Mouse (Mus musculus) heart, postnatal 0 days (tissue): ENCODE measurements around the gene Pth1r. TPM values are rescaled to one million over a fixed set of nuclear protein-coding genes. Genes with fewer than 3 reads are reported as not detected.
A peak's percentile ranks its signal among the peaks of the same experiment; 100 is the strongest.

ENCODE experiments used
- ATAC-seq: fragments of 200-750 bp; cut with Nextera tagmentation; 2 replicates; pipeline ENCODE4 v1.8.0; 2017; ENCODE audit warnings: low read depth, moderate number of reproducible peaks, moderate library complexity; ENCODE audit not compliant: insufficient read depth
- DNase-seq: peaks from one replicate; pipeline ENCODE4 v3.0.0-alpha.2; 2016; ENCODE audit warnings: low spot score
- H3K27ac ChIP-seq: fragments of 300-500 bp; sonication (generic); 2 replicates; pipeline ENCODE4 v1.5.1; 2014; ENCODE audit warnings: low read depth, mild to moderate bottlenecking
- H3K27me3 ChIP-seq: fragments of 300-500 bp; sonication (generic); 2 replicates; pipeline ENCODE4 v1.6.1; 2014; ENCODE audit warnings: low read length, mixed read lengths; ENCODE audit not compliant: control insufficient read depth, insufficient read depth
- H3K36me3 ChIP-seq: fragments of 300-500 bp; sonication (generic); replicated peaks from 2 replicates; pipeline ENCODE4 v1.6.1; 2014; ENCODE audit warnings: low read length, mixed read lengths; ENCODE audit not compliant: control insufficient read depth, insufficient read depth
- H3K4me1 ChIP-seq: fragments of 300-500 bp; sonication (generic); 2 replicates; pipeline ENCODE4 v1.6.1; 2014; ENCODE audit warnings: antibody characterized with exemption; ENCODE audit not compliant: control insufficient read depth, insufficient read depth
- H3K4me2 ChIP-seq: fragments of 300-500 bp; sonication (generic); 2 replicates; pipeline ENCODE4 v1.6.1; 2014; ENCODE audit warnings: low read depth, mild to moderate bottlenecking, low read length, moderate library complexity
- H3K4me3 ChIP-seq: fragments of 300-500 bp; sonication (generic); 2 replicates; pipeline ENCODE4 v1.5.1; 2014; ENCODE audit warnings: low read depth, low read length
- H3K9ac ChIP-seq: fragments of 300-500 bp; sonication (generic); replicated peaks from 2 replicates; pipeline ENCODE4 v1.6.1; 2014; ENCODE audit warnings: low read depth, low read length, mixed read lengths
- H3K9me3 ChIP-seq: fragments of 300-500 bp; sonication (generic); replicated peaks from 2 replicates; pipeline ENCODE4 v1.6.1; 2016; ENCODE audit warnings: low read length; ENCODE audit not compliant: control insufficient read depth
- CTCF ChIP-seq: IDR thresholded peaks from 2 replicates; pipeline ENCODE4 v1.5.1; 2016; ENCODE audit warnings: antibody characterized with exemption, control low read depth, low read depth
- EP300 ChIP-seq: IDR thresholded peaks from 2 replicates; pipeline ENCODE4 v1.6.1; 2016; ENCODE audit warnings: antibody characterized with exemption, low read depth
- WGBS: fragments of 180-500 bp; shearing (Covaris S2); extraction: QIAGEN DNeasy Blood & Tissue Kit; methylation state at CpG from one replicate; pipeline ENCODE4 v1.1.7; 2014; 5-methylcytosine and 5-hydroxymethylcytosine counted together
- polyA plus RNA-seq: library from polyadenylated mRNA; unstranded; fragments of >200 nt; fragmentation: Nextera tagmentation; extraction: Ambion mirVana; gene quantifications from 2 replicates; pipeline ENCODE4 v1.2.1, GENCODE M21; 2015
- total RNA-seq: library from RNA; depleted of rRNA; stranded (reverse); fragments of >200 nt; gene quantifications from 2 replicates; pipeline ENCODE4 v1.2.3, GENCODE M21; 2014; ENCODE audit warnings: low replicate concordance

Pth1r gene
- total and polyA plus RNA-seq, 2 experiments from 2014 or later = 12.0 to 41.8 TPM

- peaks cover 9% of the 10 kb centered on the region; the same call in 1 of the 2 replicates for H3K36me3 ChIP-seq
- 88% methylated on average over 5 of the region's 5 CpGs for WGBS
- H3K4me3 ChIP-seq = no peak overlapping the region
- no peaks in the 10 kb centered on the region for H3K9me3 ChIP-seq
- H3K4me1 ChIP-seq = peaks cover 16% of the 10 kb centered on the region
- no peaks in the 10 kb centered on the region for H3K27me3 ChIP-seq
- no peak overlapping the region for H3K9ac ChIP-seq
- no peak overlapping the region for H3K4me2 ChIP-seq
- ATAC-seq (no peak), DNase-seq (no peak)
- no peak for TF ChIP-seq CTCF
- no peak for TF ChIP-seq EP300
- H3K27ac ChIP-seq = no peak overlapping the region
These were observed 40.2 kb downstream of the Pth1r start for GRCm38 (mm10) chr9:110706784-110707183.

DNA sequence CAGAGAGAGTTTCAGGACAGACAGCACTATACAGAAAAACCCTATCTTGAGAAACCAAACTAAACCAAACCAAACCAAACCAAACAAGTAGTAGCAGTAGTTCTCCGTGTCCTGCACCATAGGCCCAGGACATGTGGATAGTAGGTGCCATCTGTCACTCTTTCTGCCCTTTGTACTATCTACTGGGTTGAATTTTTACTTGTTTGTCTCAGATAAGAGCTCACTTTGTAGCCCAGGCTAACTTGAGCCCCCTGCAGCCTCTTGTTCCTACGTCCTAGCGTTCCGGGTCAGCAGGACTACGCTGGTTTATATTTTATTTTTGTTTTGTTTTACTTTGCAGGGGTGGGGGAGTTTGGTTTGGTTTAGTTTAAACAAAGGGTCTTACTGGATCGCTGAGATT lies 43.0 kb downstream of the Pth1r start:
- Histone ChIP-seq H3K27ac (no peak overlapping the region), H3K27me3 (no peaks in the 10 kb centered on the region), H3K9ac (no peak overlapping the region), H3K36me3 (peaks cover 8% of the 10 kb centered on the region; the same call in 1 of the 2 replicates), H3K9me3 (no peaks in the 10 kb centered on the region), H3K4me1 (peaks cover 16% of the 10 kb centered on the region), H3K4me2 (no peak overlapping the region), H3K4me3 (no peak overlapping the region)
- WGBS = 90% methylated on average over 6 of the region's 6 CpGs
- DNase-seq (no peak), ATAC-seq (no peak)
- no peak for TF ChIP-seq EP300
- TF ChIP-seq CTCF = no peak

- ATAC-seq = peak; percentile 39; the same call in 1 of the 2 replicates
- H3K36me3 ChIP-seq = peaks cover 4% of the 10 kb centered on the region; the same call in 1 of the 2 replicates
- no peak overlapping the region for H3K4me3 ChIP-seq
- no peak overlapping the region for H3K4me2 ChIP-seq
- TF ChIP-seq EP300 = no peak
- no peak for TF ChIP-seq CTCF
- no peaks in the 10 kb centered on the region for H3K9me3 ChIP-seq
- peak overlapping the region; percentile 73 for H3K27ac ChIP-seq
- H3K4me1 ChIP-seq = peaks cover 16% of the 10 kb centered on the region
- no peak overlapping the region for H3K9ac ChIP-seq
- no peak for DNase-seq
- 22% methylated on average over 1 of the region's 1 CpGs for WGBS
- no peaks in the 10 kb centered on the region for H3K27me3 ChIP-seq
These were observed 44.1 kb downstream of the Pth1r start for GRCm38 (mm10) chr9:110702848-110703247.

DNA sequence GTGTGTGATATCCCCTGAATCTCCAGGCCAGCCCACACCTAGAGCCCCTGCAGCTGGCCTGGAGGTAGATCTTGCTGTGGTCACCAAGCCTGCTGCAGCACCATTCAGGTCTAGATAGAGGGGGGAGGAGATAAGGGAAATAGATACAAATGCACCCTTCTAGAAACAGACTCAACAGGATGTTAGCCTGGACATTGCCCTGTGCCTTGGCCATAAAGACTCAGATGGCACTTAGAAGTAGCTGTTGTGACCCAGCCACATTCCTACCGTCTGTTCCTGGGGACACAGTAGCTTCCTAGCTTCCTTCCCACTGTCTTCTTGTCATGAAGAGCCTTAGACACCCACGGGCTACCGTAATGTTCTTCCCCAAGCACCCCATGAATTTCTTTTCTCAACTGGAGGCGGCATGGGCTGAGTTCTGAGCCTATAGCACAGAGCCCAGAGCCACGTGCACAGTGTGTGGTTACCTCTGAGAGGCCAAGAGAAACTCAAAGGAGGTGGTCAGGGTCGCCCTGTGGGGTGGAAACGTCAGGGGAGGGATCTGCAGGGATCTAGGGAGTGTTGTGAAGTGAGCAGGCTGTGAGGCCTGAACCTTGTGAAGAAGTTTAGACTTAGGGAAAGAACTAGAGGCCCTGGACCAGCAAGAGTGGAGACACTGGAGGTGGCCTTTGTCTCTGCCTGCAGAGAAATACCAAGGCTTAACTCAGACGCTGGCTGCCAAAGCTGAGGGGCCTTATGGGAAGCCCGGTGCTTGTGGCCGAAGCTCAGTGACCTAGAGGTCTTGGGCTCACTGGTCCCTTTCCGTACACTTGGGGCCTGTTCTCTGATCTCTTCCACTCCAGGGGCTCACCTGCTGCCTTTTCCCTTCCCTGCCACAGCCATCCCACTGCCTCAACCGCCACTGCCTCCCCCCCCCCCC lies 45.6 kb downstream of the Pth1r start:
- Histone ChIP-seq H3K9me3 (no peaks in the 10 kb centered on the region), H3K9ac (no peak overlapping the region), H3K4me3 (no peak overlapping the region), H3K27ac (no peak overlapping the region), H3K4me1 (peaks cover 20% of the 10 kb centered on the region), H3K27me3 (no peaks in the 10 kb centered on the region), H3K4me2 (no peak overlapping the region), H3K36me3 (peaks cover 10% of the 10 kb centered on the region)
- WGBS = 79% methylated on average over 12 of the region's 12 CpGs
- no peak for ATAC-seq
- TF ChIP-seq CTCF = no peak
- TF ChIP-seq EP300 = no peak
- no peak for DNase-seq

- H3K9ac ChIP-seq = no peak overlapping the region
- no peak overlapping the region for H3K27ac ChIP-seq
- H3K4me2 ChIP-seq = no peak overlapping the region
- DNase-seq = no peak
- peaks cover 18% of the 10 kb centered on the region for H3K36me3 ChIP-seq
- WGBS = 96% methylated on average over 3 of the region's 3 CpGs
- no peaks in the 10 kb centered on the region for H3K27me3 ChIP-seq
- H3K9me3 ChIP-seq = no peaks in the 10 kb centered on the region
- H3K4me1 ChIP-seq = peaks cover 27% of the 10 kb centered on the region
- no peak overlapping the region for H3K4me3 ChIP-seq
- TF ChIP-seq EP300 (no peak), CTCF (no peak)
- no peak for ATAC-seq
These were observed 47.4 kb downstream of the Pth1r start for GRCm38 (mm10) chr9:110699574-110699973.
